Mouse (Mus musculus) urinary bladder, postnatal 36 days (tissue): Measurements from ENCODE around the gene Tent4a.
A peak's percentile ranks its signal among the peaks of the same experiment; 100 is the strongest.

ENCODE experiments used
- DNase-seq, 2 experiments: peaks; one replicate each; pipeline ENCODE4 v3.0.0; 2022; ENCODE audit warnings: low spot score in 2 of 2, mixed read lengths in 1 of 2

Tent4a gene

GRCm38 (mm10) chr13:69481026-69481425 lies 53.4 kb downstream of the Tent4a start:
- DNase-seq, result no peak

GRCm38 (mm10) chr13:69479906-69480305 lies 54.5 kb downstream of the Tent4a start:
- DNase-seq, result no peak

GRCm38 (mm10) chr13:69478703-69479102 lies 55.7 kb downstream of the Tent4a start:
- no peak for DNase-seq

- no peak for DNase-seq
These were observed 73.6 kb downstream of the Tent4a start for GRCm38 (mm10) chr13:69460635-69461465.

- peak in 1 of 2 experiments; percentile 39 for DNase-seq
These were observed 74.6 kb downstream of the Tent4a start for GRCm38 (mm10) chr13:69459657-69460458.

- DNase-seq, result no peak
These were observed 75.5 kb downstream of the Tent4a start for GRCm38 (mm10) chr13:69458891-69459290.

- no peak for DNase-seq
These were observed 76.0 kb downstream of the Tent4a start for GRCm38 (mm10) chr13:69458461-69458860.

GRCm38 (mm10) chr13:69457105-69457504 lies 77.3 kb downstream of the Tent4a start:
- no peak for DNase-seq

GRCm38 (mm10) chr13:69456641-69457040 lies 77.8 kb downstream of the Tent4a start:
- DNase-seq, result no peak

GRCm38 (mm10) chr13:69455476-69456175 lies 78.8 kb downstream of the Tent4a start:
- DNase-seq, result no peak
